Mouse (Mus musculus) ES-E14 (cell line): ENCODE measurements around the gene Med13. TPM values are rescaled to one million over a fixed set of nuclear protein-coding genes. Genes with fewer than 3 reads are reported as not detected.

ENCODE experiments used
- DNase-seq: peaks from one replicate; pipeline ENCODE4 v3.0.0-alpha.2; 2013; ENCODE audit warnings: low read depth, low spot score
- H3K27ac ChIP-seq: 2 replicates; pipeline ENCODE4 v1.5.1; 2012; ENCODE audit warnings: low read depth, mild to moderate bottlenecking, low read length, moderate library complexity, mixed read lengths; ENCODE audit not compliant: poor library complexity, insufficient read depth, severe bottlenecking
- H3K36me3 ChIP-seq: 2 replicates; pipeline ENCODE4 v1.6.1; 2012; ENCODE audit warnings: mild to moderate bottlenecking, low read length, moderate library complexity, mixed read lengths; ENCODE audit not compliant: control insufficient read depth, poor library complexity, insufficient read depth, severe bottlenecking
- H3K4me1 ChIP-seq, 2 experiments: fragments of 150-350 bp in 1 of 2; sonication (generic) in 1 of 2; 2 replicates each; pipeline ENCODE4 v1.6.1; 2012; ENCODE audit warnings: low read length in 2 of 2, mild to moderate bottlenecking in 1 of 2, mixed read lengths in 1 of 2; ENCODE audit not compliant: control insufficient read depth in 2 of 2, insufficient read depth in 2 of 2, poor library complexity in 1 of 2
- H3K4me3 ChIP-seq, 2 experiments: fragments of 150-350 bp in 1 of 2; sonication (generic) in 1 of 2; 2 replicates each; pipeline ENCODE4 v1.5.1; 2012; ENCODE audit warnings: low read length in 2 of 2, low read depth in 1 of 2, mild to moderate bottlenecking in 1 of 2, mixed read lengths in 1 of 2; ENCODE audit not compliant: insufficient read depth in 1 of 2, poor library complexity in 1 of 2, severe bottlenecking in 1 of 2
- H3K9ac ChIP-seq: 2 replicates; pipeline ENCODE4 v1.6.1; 2012; ENCODE audit warnings: low read depth, mild to moderate bottlenecking, low read length, mixed read lengths; ENCODE audit not compliant: poor library complexity, insufficient read depth, severe bottlenecking
- H3K9me3 ChIP-seq: fragments of 150-350 bp; sonication (generic); 2 replicates; pipeline ENCODE4 v1.6.1; 2012; ENCODE audit warnings: low read depth, mild to moderate bottlenecking, low read length; ENCODE audit not compliant: control insufficient read depth, insufficient read depth
- CHD2 ChIP-seq: IDR thresholded peaks from 2 replicates; pipeline ENCODE4 v1.6.1; 2014; ENCODE audit warnings: mild to moderate bottlenecking, low read depth, low read length, inconsistent platforms
- HCFC1 ChIP-seq: IDR thresholded peaks from 2 replicates; pipeline ENCODE4 v1.6.1; 2012; ENCODE audit warnings: low read length, inconsistent platforms, borderline replicate concordance; ENCODE audit not compliant: insufficient read depth
- MAFK ChIP-seq: IDR thresholded peaks from 2 replicates; pipeline ENCODE4 v1.6.1; 2014; ENCODE audit warnings: mild to moderate bottlenecking, low read depth, low read length, inconsistent platforms; ENCODE audit not compliant: insufficient read depth
- ZC3H11A ChIP-seq: IDR thresholded peaks from 2 replicates; pipeline ENCODE4 v1.6.1; 2012; ENCODE audit warnings: low read depth, mild to moderate bottlenecking, inconsistent platforms, low read length, borderline replicate concordance
- ZNF384 ChIP-seq: IDR thresholded peaks from 2 replicates; pipeline ENCODE4 v1.6.1; 2012; ENCODE audit warnings: low read depth, low read length, inconsistent platforms
- in situ Hi-C, 2 experiments: fragments of 600-800 bp; cut with MboI; formaldehyde crosslinking; loops; one replicate each; pipeline ENCODE4 v1.15.1; 2025; ENCODE audit warnings: low sequenced_read_pairs in 2 of 2, inconsistent platforms in 1 of 2; ENCODE audit not compliant: unreplicated experiment in 2 of 2
- total RNA-seq: library from RNA; depleted of rRNA; stranded (reverse); fragments of 300-350 nt; gene quantifications from 2 replicates; pipeline ENCODE4 v1.2.3, GENCODE M21; 2012

The Med13 gene
- total RNA-seq, 1 experiment, result 53.6 TPM

- Histone ChIP-seq H3K4me3 (no peak overlapping the region), H3K27ac (no peak overlapping the region), H3K36me3 (no peaks in the 10 kb centered on the region), H3K9ac (no peak overlapping the region), H3K9me3 (no peaks in the 10 kb centered on the region), H3K4me1 (no peaks in the 10 kb centered on the region)
- TF ChIP-seq MAFK, result no peak
- TF ChIP-seq ZNF384, result no peak
- TF ChIP-seq HCFC1, result no peak
- TF ChIP-seq ZC3H11A, result no peak
- no peak for TF ChIP-seq CHD2
- in situ Hi-C loops, result no loop called here
- no peak for DNase-seq
Measured at GRCm38 (mm10) chr11:86387121-86387893, 29.9 kb upstream of the Med13 start.

- Histone ChIP-seq H3K36me3 (no peaks in the 10 kb centered on the region), H3K4me3 (no peak overlapping the region), H3K4me1 (no peaks in the 10 kb centered on the region), H3K27ac (no peak overlapping the region; the same call in 1 of the 2 replicates), H3K9me3 (no peaks in the 10 kb centered on the region), H3K9ac (no peak overlapping the region)
- no peak for DNase-seq
- in situ Hi-C loops, result no loop called here
- TF ChIP-seq HCFC1, result no peak
- no peak for TF ChIP-seq ZC3H11A
- no peak for TF ChIP-seq CHD2
- TF ChIP-seq MAFK, result no peak
- TF ChIP-seq ZNF384, result no peak
Measured at GRCm38 (mm10) chr11:86386576-86386975, 29.2 kb upstream of the Med13 start.

- Histone ChIP-seq H3K9ac (no peak overlapping the region), H3K4me3 (no peak overlapping the region), H3K9me3 (no peaks in the 10 kb centered on the region), H3K36me3 (no peaks in the 10 kb centered on the region), H3K27ac (no peak overlapping the region), H3K4me1 (no peaks in the 10 kb centered on the region)
- no peak for DNase-seq
- TF ChIP-seq ZC3H11A (no peak), HCFC1 (no peak), ZNF384 (no peak), CHD2 (no peak), MAFK (no peak)
- in situ Hi-C loops, result no loop called here
Measured at GRCm38 (mm10) chr11:86385710-86386282, 28.4 kb upstream of the Med13 start.

- DNase-seq, result no peak
- no peak overlapping the region for H3K27ac ChIP-seq
- in situ Hi-C loops, result no loop called here
- no peaks in the 10 kb centered on the region for H3K36me3 ChIP-seq
- no peak overlapping the region for H3K4me3 ChIP-seq
- H3K9ac ChIP-seq, result no peak overlapping the region
- no peak for TF ChIP-seq ZNF384
- no peak for TF ChIP-seq ZC3H11A
- no peak for TF ChIP-seq HCFC1
- no peak for TF ChIP-seq CHD2
- TF ChIP-seq MAFK, result no peak
- no peaks in the 10 kb centered on the region for H3K9me3 ChIP-seq
- H3K4me1 ChIP-seq, result no peaks in the 10 kb centered on the region
Measured at GRCm38 (mm10) chr11:86384141-86384540, 26.7 kb upstream of the Med13 start.
